Mouse (Mus musculus) CD4-positive, CD25-positive, alpha-beta regulatory T cell (primary cell): ENCODE data around the gene Trim75. TPM values are rescaled to one million over a fixed set of nuclear protein-coding genes. Genes with fewer than 3 reads are reported as not detected.

Experiments used
- polyA plus RNA-seq: library from polyadenylated mRNA; unstranded; fragments of 100-300 nt; shearing (Covaris generic); gene quantifications from one replicate; pipeline ENCODE4 v1.2.1, GENCODE M21; 2017

The Trim75 gene
- polyA plus RNA-seq: 0.07 TPM

GRCm38 (mm10) chr8:64987731-64988130, at the start of gene Trim75:
Trim75 (minus strand) TSS chr8:64987831.

GRCm38 (mm10) chr8:65037117-65037533, 49.5 kb upstream of the Trim75 start, which contains the start of gene Apela:
Apela (minus strand) TSS chr8:65037336.

GRCm38 (mm10) chr8:65018423-65018822, 30.8 kb upstream of the Trim75 start, which contains the start of the genes Trim61 and Trim60:
Trim61 (minus strand) TSS chr8:65018523.
Trim60 (minus strand) TSS chr8:65018584.

GRCm38 (mm10) chr8:64946820-64947697, 40.6 kb downstream of the Trim75 start, which contains the start of gene Tmem192:
Tmem192 (plus strand) TSS chr8:64947185.

Other genes starting within 250 kb of the Trim75 start
- gene Klhl2, start 137.8 kb downstream of the Trim75 start, polyA plus RNA-seq: 21.1 TPM
- gene Tmem192, start 40.6 kb downstream of the Trim75 start, polyA plus RNA-seq: 87.3 TPM
- not detected for gene Trim61, start 30.7 kb upstream of the Trim75 start, polyA plus RNA-seq
- 0.06 TPM for gene Trim60, start 30.8 kb upstream of the Trim75 start, polyA plus RNA-seq
- gene Apela, start 49.5 kb upstream of the Trim75 start, polyA plus RNA-seq: not detected
- gene Gm10663, start 87.2 kb upstream of the Trim75 start, polyA plus RNA-seq: not detected
- not detected for gene BC030870, start 141.7 kb upstream of the Trim75 start, polyA plus RNA-seq